Mouse (Mus musculus) kidney, adult 11 months (tissue): ENCODE measurements around the gene Olfr323.

Experiments
- DNase-seq: peaks from one replicate; pipeline ENCODE4 v3.0.0; 2022

Gene Olfr323

GRCm38 (mm10) chr11:58602800-58603560 is 27.3 kb downstream of the Olfr323 start:
- DNase-seq: no peak

GRCm38 (mm10) chr11:58602062-58602461 is 28.2 kb downstream of the Olfr323 start:
- DNase-seq: no peak

- no peak for DNase-seq
Observed at GRCm38 (mm10) chr11:58597837-58598236, 32.5 kb downstream of the Olfr323 start.

- DNase-seq: no peak
Observed at GRCm38 (mm10) chr11:58594814-58595213, 35.5 kb downstream of the Olfr323 start, which contains the start of gene Olfr324. Gene Olfr324, plus strand, starts transcription at chr11:58595114.

- no peak for DNase-seq
Observed at GRCm38 (mm10) chr11:58588620-58589250, 41.6 kb downstream of the Olfr323 start.

GRCm38 (mm10) chr11:58587898-58588348 is 42.4 kb downstream of the Olfr323 start:
- peak; percentile 3 for DNase-seq

GRCm38 (mm10) chr11:58578636-58579035 is 51.7 kb downstream of the Olfr323 start:
- DNase-seq: no peak

GRCm38 (mm10) chr11:58577430-58577829 is 52.9 kb downstream of the Olfr323 start, which contains the start of gene Olfr325:
Gene Olfr325, plus strand, starts transcription at chr11:58577730.
- no peak for DNase-seq
